Mouse (Mus musculus) forebrain, embryonic 12.5 days (tissue): ENCODE results near the gene Bcr. TPM values are rescaled to one million over a fixed set of nuclear protein-coding genes. Genes with fewer than 3 reads are reported as not detected.

Source experiments
- polyA plus RNA-seq: library from polyadenylated mRNA; unstranded; fragments of >200 nt; fragmentation: Nextera tagmentation; extraction: Ambion mirVana; gene quantifications from 2 replicates; pipeline ENCODE4 v1.2.1, GENCODE M21; 2016

The Bcr gene
- polyA plus RNA-seq, 1 experiment from 2014 or later = 11.5 TPM

Other genes with a start within 250 kb of the Bcr start
- 14.0 and 18.5 TPM in 2 replicates for gene Gnaz, start 93.4 kb upstream of the Bcr start, polyA plus RNA-seq
- gene Rsph14, start 28.0 kb upstream of the Bcr start, polyA plus RNA-seq = 0.72 TPM in 1 of 2 replicates, not detected in the other
- 12.2 and 13.5 TPM in 2 replicates for gene Rab36, start 23.5 kb upstream of the Bcr start, polyA plus RNA-seq
- 50.5 and 52.2 TPM in 2 replicates for gene Specc1l, start 151.5 kb downstream of the Bcr start, polyA plus RNA-seq